Mouse (Mus musculus) kidney, postnatal 36 days (tissue): ENCODE results near the gene Shroom4.
A peak's percentile ranks its signal among the peaks of the same experiment; 100 is the strongest.
"Not testable (repeated sequence)": the region's sequence is repeated elsewhere in the genome, so short reads cannot be mapped to it uniquely, and the experiment has no call there.

Experiments
- DNase-seq, 2 experiments: peaks; one replicate each; pipeline ENCODE4 v3.0.0; 2021 to 2022; ENCODE audit warnings: mixed read lengths in 2 of 2

The Shroom4 gene

DNA sequence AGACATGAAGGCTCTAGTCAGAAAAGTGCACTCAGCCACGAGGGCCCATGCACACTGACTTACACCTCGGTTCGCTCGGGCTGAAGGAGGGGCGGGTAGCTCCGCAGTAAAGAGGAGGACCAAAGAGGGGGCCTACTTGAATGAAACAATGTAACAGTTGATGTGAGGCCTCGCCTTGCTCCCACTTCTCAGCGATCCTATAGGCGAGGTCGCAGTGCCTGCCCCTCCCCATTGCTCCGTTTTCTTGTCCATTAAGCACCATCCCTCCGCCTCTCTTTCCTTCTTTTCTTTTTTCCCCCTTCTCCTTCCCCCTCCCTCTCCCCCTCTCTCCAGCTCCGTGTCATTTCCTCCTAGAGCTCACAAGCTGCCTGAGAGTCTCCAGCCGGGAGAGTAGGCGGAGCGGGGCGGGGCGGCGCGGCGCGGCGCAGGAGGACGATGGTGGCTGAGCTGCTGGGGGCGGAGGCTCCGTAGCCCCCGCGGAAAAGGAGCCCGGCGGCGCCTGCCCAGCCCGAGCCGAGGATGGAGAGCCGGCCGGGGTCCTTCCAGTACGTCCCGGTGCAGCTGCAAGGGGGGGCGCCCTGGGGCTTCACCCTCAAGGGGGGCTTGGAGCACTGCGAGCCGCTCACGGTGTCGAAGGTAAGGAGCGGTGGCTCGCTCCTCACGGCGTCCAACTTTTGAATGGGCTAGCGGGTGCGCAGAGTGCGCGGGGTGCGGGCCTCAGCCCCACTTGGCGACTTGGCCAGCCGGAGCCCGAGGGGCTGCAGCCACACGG, at the start of gene Shroom4:
Gene Shroom4 (plus strand): TSS at position 229 of the 772 bp plus-strand sequence.
- DNase-seq: peak; percentile 75 to 89

DNA sequence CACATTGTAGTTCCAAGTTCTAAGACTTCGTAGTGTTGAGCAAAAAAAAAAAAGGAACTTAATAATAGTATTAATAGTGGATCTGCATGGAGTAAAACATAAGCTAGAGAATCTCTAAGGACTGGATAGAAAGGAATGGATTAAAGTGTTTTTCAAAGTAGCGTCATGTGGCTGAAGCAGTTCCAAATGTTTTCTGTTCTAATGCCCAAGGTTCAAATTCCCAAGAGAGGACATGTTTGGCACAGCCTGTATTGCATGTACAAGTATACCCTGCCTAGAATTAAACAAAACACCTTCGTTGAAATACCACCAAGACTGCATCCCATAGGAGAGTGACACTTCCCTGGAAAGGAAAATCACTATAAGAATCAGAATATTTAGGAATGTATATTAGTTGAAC, 42.8 kb upstream of the Shroom4 start:
- peak; percentile 7 to 41 for DNase-seq

DNA sequence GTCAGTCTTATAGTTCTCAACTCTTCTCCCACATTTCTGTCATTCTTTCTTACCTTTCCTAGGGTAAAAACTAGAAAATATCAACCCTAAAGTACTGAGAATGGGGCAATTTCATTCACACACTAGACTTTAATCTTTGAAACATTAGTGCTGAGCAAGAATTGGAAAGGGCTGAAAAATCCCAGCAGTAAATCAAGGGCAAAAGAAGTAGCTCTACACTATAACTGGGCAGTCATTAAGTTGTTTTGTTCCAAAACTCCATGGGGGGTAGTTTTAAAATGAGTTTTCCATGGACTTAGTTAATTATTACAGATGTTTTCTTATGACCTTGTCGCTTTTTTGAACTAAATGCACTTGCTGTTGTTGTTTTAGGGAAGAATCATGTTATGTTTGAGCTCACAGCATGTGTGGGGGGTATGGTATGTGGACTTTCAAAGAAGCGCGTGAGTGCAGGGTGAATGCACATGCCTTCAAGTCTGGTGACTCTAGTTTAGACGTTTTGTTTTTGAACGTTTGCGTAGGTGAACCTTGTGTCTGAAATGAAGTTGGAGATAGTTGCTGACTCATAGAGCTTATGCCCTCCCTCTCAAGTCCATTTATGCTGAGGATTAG, 42.0 kb upstream of the Shroom4 start:
- DNase-seq: peak; percentile 48 to 69

DNA sequence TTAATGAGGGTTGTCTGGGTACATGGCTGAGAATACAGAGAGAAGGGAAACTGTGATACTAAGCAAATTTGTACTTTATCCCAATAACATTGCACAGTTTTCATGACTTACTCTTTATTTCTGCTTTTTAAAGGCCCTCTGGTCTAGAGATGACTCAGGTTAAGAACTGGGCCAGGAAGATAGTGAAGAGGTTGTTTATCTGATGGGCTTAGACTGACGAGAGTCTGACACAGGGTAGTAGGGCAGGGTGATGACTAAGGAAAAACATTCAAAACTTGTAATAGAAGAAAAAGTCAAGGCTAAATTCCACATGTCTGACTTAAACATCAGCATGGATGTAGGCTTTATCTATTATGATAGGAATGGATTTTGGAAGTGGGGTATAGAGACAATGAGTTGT, 30.8 kb upstream of the Shroom4 start:
- DNase-seq: no peak

DNA sequence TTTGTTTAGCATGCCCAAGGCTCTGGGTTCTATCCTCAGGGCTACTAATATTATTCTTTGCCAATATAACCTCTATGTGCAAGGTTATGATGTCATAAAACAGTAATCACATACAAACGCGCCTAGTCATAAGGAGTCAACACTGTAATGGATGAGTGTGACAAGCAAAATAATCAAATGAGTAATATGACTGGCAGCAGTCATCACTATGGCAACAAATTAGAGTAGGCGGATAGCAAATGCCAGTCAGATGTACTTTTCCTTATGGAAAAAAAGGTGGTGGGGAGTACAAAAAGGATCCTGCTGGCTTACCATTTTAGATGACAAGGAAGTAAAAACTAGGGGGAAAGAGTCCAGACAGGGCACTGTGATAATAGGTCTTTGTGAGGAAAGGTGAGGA, 28.9 kb upstream of the Shroom4 start:
- no peak for DNase-seq

DNA sequence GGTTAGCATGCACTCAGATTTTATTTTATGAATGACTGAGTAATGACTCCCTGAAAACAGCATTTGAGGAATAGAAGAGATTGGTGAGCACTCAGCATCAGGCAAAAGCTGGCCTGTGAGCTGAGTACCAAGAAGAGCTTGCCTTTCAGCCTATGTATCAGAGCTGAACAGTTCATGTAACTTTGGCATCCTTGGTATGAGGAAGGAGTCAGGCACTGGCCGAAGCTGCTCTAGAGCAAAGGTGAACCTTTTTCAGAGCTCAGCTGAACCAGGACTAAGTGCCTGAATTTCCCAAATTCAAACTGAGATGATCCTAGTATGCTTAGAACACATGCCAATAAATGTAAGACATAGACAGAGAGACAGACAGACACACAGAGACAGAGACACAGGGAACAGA, 5.8 kb upstream of the Shroom4 start:
- DNase-seq: peak in 1 of 2 experiments; percentile 45

DNA sequence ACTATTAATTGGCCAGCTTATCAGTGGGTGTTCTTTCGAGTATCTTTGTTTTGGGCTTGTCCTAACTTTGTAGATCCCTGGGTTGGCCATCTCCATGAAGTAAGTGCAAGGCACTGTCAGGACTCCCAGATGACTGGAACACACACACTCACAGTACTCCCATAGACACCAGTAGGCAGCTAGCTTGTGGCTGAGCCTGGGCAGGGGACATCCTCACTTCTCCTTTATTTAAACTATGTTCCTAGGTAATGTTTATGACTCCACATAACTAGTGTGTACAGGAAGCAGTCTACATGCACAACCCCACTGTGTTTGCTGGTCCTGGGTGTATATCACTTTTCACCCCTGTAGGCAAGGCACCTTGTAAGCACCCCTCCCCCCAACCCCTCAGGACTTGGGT, 461 bp upstream of the Shroom4 start:
- no peak for DNase-seq

DNA sequence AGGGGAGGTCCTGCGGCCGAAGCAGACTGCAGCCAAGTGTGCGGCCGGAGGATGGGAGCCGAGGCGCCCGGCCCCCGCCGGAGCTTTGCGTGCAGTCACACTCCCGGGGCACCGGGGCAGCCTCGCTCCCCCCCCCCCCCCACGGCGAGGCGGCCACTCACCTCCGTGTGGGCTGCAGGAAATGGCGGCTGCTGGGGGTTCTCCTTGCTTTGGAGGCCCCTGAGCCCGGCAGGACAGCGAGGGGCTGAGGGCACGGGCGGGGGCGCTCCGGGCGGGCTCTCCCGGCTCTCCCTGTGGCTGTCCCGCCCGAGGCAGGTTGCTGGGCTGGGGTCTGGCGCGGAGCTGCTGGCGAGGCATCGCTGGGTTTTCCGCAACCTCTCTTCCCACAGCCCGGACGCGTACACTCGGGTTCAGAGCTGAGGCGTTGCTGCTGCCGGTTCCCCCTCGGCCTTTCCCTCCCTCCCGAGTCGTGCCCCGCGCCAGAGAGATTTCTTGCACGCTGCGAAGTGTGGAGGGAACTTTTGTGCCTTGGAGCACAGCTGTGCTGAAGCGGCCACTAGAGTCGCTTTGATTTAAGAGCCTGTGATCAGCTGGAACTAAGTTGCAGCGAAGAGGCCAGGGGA, 855 bp downstream of the Shroom4 start:
- peak in 1 of 2 experiments; percentile 42 for DNase-seq

DNA sequence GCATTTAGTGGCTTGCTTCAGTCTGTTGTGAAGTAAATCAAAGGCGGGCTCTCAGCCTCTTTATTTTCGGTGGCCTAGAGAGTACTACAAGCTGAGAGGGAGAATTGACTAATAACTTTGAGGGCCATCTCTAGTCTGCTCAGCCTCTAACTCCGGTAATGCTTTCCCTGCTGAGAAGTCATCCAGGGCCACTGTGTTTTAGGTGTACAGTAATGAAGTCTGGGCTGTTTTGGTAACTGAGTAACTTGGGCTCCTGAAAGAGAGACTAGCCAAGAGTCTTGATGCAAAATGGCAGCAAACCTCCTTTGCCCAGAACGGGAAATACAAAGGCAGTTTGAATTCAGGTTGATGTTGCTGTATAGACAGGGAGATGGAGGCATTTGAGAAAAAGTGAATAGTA, 3.3 kb downstream of the Shroom4 start:
- peak; percentile 39 to 53 for DNase-seq

DNA sequence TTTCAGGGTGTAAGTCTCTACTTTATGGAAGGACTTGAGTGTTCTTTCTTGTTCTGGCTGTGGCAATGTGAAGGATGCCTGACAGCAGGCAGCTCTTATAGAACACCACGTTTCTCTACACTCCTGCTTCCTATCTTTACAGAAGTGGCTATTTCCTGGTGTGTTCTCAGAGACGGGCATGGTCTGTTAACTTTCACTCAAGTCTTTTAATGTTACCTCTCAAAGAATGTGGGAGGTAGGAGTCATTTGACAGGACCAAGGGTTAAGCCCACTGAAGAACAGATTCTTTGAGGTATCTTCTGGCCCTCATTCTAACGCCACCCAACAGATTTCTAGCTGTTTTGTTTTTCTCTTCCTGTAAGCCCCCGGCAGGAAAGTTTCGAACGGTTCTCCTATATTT, 9.5 kb downstream of the Shroom4 start:
- DNase-seq: peak in 1 of 2 experiments; percentile 41

DNA sequence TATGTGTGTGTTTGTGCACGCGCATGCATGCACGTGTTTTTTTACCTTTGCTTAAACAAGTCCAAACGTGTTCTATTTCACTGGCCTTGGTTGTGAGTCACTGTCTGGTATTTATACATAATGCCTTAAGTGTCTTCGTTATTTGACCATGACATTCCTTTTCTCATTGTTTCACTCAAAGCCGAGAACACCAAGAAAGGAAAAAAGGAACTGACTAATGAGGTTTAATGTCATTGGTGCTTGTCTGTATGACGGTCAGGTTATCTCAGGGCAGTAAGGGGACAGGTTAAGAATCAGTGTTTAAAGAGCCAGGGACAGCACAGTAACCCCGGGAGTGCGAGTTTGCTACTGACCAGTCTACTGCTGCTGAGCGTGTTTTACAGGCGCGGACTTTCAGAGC, 15.8 kb downstream of the Shroom4 start:
- DNase-seq: no peak

DNA sequence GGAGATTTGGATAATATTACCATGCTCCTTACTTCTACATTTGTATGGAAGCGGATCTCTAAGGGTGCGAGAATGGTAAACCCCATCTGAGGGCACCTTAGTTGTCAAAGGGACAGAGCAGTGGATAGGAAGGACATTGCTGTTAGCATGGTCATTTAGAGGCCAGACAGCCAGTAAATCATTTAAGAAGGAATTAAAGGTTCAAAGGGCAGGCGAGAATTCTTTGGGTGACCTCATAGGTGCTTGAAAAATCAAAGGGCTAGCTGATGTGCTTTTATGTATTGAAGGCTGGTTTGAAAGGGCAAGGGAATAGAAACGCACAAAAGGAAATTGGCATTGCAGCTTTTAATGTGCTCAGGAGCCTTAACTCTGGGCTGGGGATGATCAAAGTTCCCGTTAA, 16.3 kb downstream of the Shroom4 start:
- peak in 1 of 2 experiments; percentile 53 for DNase-seq

DNA sequence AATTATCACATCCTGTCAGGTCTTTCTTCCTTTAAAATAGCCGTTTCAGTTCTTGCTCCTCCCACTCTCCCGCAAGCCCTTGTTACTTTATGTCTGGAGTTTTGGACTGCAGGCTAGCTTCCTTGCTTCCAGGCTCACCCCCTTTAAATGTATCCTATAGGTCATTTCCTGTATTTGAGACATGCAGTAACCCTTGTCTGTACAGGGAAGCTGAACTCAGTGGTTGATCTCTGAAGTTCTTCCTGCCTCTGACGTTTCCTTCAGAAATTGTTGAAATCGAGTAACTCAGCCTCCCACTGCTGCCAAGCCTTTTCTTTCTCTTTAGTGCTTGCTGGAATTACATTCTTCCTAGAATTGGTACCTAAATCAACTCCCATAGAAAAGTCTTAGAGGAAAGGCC, 18.5 kb downstream of the Shroom4 start:
- no peak for DNase-seq

DNA sequence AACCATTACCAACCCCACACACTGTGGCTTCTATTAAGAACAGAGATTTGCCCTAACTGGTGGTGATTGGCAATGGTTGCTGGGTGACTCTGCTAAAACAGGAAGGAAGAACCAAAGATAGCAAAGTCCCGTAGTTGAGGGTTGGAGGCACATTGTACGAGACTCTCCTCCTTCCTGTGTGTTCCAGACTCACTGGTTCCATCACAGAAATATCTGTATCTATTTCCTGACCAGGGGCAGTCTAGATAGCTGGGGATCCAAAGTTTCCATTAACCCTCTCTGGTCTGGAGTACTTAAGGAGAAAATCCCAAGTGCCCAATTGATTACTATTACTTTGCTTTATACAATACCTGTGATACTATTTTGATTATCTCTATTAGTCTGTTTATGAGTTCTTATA, 35.6 kb downstream of the Shroom4 start:
- no peak for DNase-seq

DNA sequence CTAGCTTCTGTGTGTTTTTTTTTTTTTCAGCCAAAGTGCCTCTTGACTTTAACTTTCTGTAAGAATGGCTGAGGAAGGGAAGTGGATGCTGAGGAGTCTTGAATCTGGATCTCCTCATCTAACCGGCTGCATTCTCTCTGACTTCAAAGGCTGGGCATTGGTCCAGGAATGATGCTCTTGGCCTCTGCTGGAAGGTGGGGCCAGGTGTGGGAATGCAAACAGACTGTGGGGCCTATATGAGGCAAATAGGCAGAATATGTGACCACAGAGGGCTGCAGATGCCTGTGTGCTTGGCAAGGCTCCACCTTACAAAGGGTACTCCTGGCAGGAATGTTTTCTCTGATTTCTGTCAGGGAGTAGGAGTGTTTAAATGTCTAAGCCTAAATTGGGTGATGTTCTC, 46.8 kb downstream of the Shroom4 start:
- peak in 1 of 2 experiments; percentile 22 for DNase-seq

DNA sequence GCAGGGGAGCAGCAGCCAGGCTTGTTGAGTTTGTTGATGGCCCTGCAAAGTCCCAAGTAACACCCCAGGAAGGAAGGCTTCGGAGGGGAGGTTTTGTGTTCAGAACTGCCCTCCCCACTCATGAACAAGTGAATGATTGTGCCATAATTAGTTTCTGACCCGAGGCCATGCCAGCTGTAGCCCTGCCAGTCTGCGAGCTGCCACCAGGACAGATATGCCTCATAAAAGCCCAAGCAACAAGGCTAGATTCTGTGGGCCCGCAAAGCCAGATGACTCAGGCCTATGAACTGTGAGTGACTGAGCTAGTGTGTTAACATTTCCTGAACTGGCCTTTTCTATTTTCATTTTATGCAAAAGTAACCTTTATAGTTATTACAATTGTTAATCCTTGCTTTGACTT, 48.3 kb downstream of the Shroom4 start:
- peak; percentile 31 to 37 for DNase-seq

DNA sequence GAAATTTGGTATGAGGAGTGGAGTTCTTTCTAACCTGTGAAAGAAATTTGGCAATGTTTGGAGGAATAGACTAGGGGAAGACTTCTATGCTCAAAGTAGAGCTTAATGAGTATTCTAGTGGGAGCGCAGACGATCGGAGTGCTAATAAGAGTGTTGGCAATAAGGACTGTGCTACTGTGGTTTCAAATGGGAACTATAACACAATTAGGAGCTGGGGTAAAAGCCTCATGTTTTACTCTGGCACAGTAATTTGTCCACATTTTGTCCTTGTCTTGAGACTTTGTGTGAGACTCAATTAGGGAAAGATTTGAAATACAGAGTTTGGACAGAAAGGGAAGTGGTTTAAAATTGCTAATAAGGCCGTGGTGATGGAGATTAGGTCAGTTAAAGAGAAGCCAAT, 53.6 kb downstream of the Shroom4 start:
- no peak for DNase-seq

DNA sequence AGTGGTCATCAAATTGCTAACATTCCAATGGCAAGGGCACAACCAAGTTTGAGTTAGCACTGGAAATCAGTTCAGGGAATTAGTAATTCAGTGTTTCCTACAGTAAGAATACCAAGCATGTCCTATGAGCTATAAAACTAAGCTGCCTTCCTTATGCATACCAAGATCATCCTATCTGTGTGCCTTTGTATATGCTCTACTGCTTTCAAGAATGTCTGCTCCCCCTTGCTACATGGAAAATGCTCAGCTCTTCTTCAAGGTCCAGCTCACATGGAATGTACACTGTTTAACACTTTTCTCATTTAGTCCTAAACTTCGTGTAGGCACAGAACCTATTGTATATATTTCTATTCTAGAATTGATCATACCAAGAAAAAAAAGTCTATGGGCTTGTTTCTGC, 69.6 kb downstream of the Shroom4 start:
- DNase-seq: not testable (repeated sequence)

DNA sequence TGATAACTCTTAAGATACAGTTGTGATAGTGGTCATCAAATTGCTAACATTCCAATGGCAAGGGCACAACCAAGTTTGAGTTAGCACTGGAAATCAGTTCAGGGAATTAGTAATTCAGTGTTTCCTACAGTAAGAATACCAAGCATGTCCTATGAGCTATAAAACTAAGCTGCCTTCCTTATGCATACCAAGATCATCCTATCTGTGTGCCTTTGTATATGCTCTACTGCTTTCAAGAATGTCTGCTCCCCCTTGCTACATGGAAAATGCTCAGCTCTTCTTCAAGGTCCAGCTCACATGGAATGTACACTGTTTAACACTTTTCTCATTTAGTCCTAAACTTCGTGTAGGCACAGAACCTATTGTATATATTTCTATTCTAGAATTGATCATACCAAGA, 72.9 kb downstream of the Shroom4 start:
- not testable (repeated sequence) for DNase-seq

DNA sequence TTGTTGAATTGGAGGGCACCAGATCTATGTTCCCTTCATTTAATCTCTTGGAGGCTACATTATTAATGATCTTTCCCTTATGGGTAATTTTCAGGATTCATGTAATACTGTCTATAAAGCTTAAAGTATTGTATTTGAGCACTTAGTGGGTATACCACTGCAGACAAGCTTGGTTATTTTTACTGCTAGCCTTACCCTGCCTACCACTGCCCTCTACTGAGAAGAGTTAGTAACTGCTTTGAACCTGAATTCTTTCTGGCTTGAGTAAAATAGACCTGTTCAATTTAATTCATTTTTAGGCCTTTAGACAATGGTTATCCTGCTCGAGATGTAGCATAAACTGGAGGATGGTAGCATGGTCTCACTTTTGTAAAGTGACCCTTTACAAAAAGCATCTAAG, 75.5 kb downstream of the Shroom4 start:
- no peak for DNase-seq

DNA sequence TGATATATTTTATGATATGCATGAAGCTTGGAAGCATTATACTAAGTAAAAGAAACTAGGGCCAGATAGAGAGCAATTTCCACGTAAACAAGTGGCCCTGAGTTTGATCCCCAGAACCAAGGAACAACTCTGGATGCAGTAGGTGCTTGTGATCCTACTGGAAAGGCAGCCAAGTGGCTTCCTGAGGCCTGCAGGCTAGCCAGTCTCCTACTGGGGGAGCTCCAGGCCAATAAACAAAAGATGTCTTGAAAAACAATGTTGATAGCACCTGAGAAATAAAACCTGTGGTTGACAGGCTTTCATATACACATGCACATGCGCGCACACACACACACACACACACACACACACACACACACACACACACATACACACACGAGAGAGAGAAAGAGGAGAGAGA, 82.6 kb downstream of the Shroom4 start:
- DNase-seq: peak in 1 of 2 experiments; percentile 33

DNA sequence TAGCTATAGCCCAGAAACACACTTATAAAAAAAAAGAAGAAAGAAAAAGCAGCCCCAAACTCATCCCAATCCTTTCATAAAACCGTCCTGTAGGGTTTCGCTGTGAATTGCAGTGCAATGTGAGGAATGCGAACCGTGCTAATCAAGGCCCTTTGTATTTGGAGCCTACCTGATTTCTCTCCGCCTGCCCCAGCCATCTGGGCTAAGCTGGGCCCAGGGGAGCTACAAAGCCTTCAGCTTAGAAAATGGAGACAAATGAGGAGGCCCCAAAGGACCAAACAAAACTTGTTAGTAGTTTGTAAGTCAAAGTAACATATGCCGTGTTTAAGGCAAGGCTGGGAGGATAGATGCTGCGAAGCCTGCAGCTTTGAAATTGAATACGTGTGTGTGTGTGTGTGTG, 84.2 kb downstream of the Shroom4 start:
- no peak for DNase-seq

DNA sequence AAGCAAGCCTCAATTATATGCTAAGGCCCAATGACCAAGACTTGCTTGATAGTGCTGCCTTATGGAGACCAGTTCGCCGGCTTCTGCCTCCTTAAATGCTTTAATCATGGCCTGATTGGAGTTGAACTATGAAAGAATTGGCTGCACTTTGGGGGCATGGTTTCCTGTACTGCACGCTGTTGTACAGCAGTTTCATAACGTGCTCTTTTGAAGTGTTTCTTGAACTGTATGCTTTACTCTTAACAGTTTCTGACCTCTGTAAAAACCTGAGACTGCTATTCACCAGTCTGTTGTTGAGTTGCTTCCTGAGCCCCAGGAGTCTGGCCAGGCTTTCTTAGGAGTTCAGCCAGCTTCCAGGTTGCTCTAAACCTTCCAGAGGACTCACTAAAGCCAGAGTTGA, 90.8 kb downstream of the Shroom4 start:
- DNase-seq: no peak

DNA sequence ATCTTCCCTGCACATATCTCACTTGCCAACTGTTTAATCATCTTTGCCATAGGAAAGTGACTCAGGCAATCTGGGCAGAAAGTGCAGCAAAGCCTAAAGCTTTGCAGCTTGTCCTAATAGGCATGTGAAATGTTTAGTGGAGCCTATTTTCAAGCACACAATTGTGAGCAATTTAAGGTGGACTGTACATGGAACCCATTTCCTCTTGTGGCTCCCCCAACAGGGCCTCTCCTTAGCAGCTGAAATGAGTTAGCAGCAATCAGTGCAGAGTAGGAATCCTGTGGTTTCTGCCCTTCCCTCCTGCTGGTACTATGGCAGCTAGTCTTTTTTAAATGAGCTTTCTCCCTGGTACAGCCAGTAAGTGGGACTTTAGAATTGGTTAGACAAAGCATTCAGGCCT, 95.8 kb downstream of the Shroom4 start:
- no peak for DNase-seq
